Mouse (Mus musculus) limb, embryonic 15.5 days (tissue): ENCODE data around the gene Dynll2. TPM values are rescaled to one million over a fixed set of nuclear protein-coding genes. Genes with fewer than 3 reads are reported as not detected.

Experiments used
- ATAC-seq: fragments of 200-750 bp; cut with Nextera tagmentation; 2 replicates; pipeline ENCODE4 v1.8.0; 2017; ENCODE audit warnings: low read depth, moderate TSS enrichment; ENCODE audit not compliant: insufficient number of reproducible peaks, low FRiP score, low TSS enrichment
- H3K27ac ChIP-seq: fragments of 300-500 bp; sonication (generic); 2 replicates; pipeline ENCODE4 v1.5.1; 2015; ENCODE audit warnings: moderate library complexity, mild to moderate bottlenecking, inconsistent platforms
- H3K27me3 ChIP-seq: fragments of 300-500 bp; sonication (generic); 2 replicates; pipeline ENCODE4 v1.6.1; 2015; ENCODE audit warnings: inconsistent platforms
- H3K36me3 ChIP-seq: fragments of 300-500 bp; sonication (generic); 2 replicates; pipeline ENCODE4 v1.6.1; 2015; ENCODE audit warnings: inconsistent platforms
- H3K4me1 ChIP-seq: fragments of 300-500 bp; sonication (generic); 2 replicates; pipeline ENCODE4 v1.6.1; 2015; ENCODE audit warnings: inconsistent platforms
- H3K4me2 ChIP-seq: fragments of 300-500 bp; sonication (generic); 2 replicates; pipeline ENCODE4 v1.6.1; 2015; ENCODE audit warnings: mild to moderate bottlenecking, inconsistent platforms
- H3K4me3 ChIP-seq: fragments of 300-500 bp; sonication (generic); 2 replicates; pipeline ENCODE4 v1.5.1; 2015; ENCODE audit warnings: mild to moderate bottlenecking, inconsistent platforms
- H3K9ac ChIP-seq: fragments of 300-500 bp; sonication (generic); 2 replicates; pipeline ENCODE4 v1.6.1; 2015; ENCODE audit warnings: inconsistent platforms
- H3K9me3 ChIP-seq: fragments of 300-500 bp; sonication (generic); 2 replicates; pipeline ENCODE4 v1.6.1; 2016; ENCODE audit warnings: inconsistent platforms
- WGBS: fragments of 180-500 bp; shearing (Covaris S2); methylation state at CpG from one replicate; pipeline ENCODE4 v1.1.7; 2015; 5-methylcytosine and 5-hydroxymethylcytosine counted together
- polyA plus RNA-seq: library from polyadenylated mRNA; unstranded; fragments of >200 nt; fragmentation: Nextera tagmentation; extraction: Ambion mirVana; gene quantifications from 2 replicates; pipeline ENCODE4 v1.2.1, GENCODE M21; 2015

Dynll2 gene
- polyA plus RNA-seq, 1 experiment from 2014 or later, result 17.0 TPM

GRCm38 (mm10) chr11:87957066-87957465, 30.3 kb downstream of the Dynll2 start:
- H3K4me3 ChIP-seq, result no peak overlapping the region
- H3K9me3 ChIP-seq, result no peaks in the 10 kb centered on the region
- ATAC-seq, result no peak
- no peaks in the 10 kb centered on the region for H3K27me3 ChIP-seq
- WGBS, result 38% methylated on average over 7 of the region's 7 CpGs
- H3K4me1 ChIP-seq, result no peaks in the 10 kb centered on the region
- no peak overlapping the region for H3K9ac ChIP-seq
- no peaks in the 10 kb centered on the region for H3K36me3 ChIP-seq
- no peak overlapping the region for H3K4me2 ChIP-seq
- H3K27ac ChIP-seq, result no peak overlapping the region

- no peaks in the 10 kb centered on the region for H3K9me3 ChIP-seq
- no peaks in the 10 kb centered on the region for H3K27me3 ChIP-seq
- 0% methylated on average over 1 of the region's 1 CpGs for WGBS
- H3K4me1 ChIP-seq, result no peaks in the 10 kb centered on the region
- no peak overlapping the region for H3K4me2 ChIP-seq
- H3K27ac ChIP-seq, result no peak overlapping the region
- no peak overlapping the region for H3K9ac ChIP-seq
- no peak for ATAC-seq
- no peaks in the 10 kb centered on the region for H3K36me3 ChIP-seq
- no peak overlapping the region for H3K4me3 ChIP-seq
Observed at GRCm38 (mm10) chr11:87955144-87955543, 32.2 kb downstream of the Dynll2 start.

GRCm38 (mm10) chr11:87949990-87950389, 37.3 kb downstream of the Dynll2 start:
- ATAC-seq, result no peak
- Histone ChIP-seq H3K27ac (no peak overlapping the region), H3K4me2 (no peak overlapping the region), H3K4me1 (no peaks in the 10 kb centered on the region), H3K36me3 (no peaks in the 10 kb centered on the region), H3K9ac (no peak overlapping the region), H3K27me3 (no peaks in the 10 kb centered on the region), H3K9me3 (no peaks in the 10 kb centered on the region), H3K4me3 (no peak overlapping the region)
- WGBS, result 1% methylated on average over 2 of the region's 2 CpGs

- no peaks in the 10 kb centered on the region for H3K9me3 ChIP-seq
- H3K27me3 ChIP-seq, result no peaks in the 10 kb centered on the region
- H3K9ac ChIP-seq, result no peak overlapping the region
- H3K4me1 ChIP-seq, result no peaks in the 10 kb centered on the region
- H3K4me2 ChIP-seq, result no peak overlapping the region
- H3K36me3 ChIP-seq, result no peaks in the 10 kb centered on the region
- H3K27ac ChIP-seq, result no peak overlapping the region
- WGBS, result 76% methylated on average over 3 of the region's 3 CpGs
- H3K4me3 ChIP-seq, result no peak overlapping the region
- no peak for ATAC-seq
Observed at GRCm38 (mm10) chr11:87935467-87935866, 51.9 kb downstream of the Dynll2 start.

- no peak overlapping the region for H3K4me2 ChIP-seq
- no peaks in the 10 kb centered on the region for H3K9me3 ChIP-seq
- no peak overlapping the region for H3K4me3 ChIP-seq
- 60% methylated on average over 2 of the region's 2 CpGs for WGBS
- ATAC-seq, result no peak
- no peak overlapping the region for H3K27ac ChIP-seq
- H3K9ac ChIP-seq, result no peak overlapping the region
- H3K27me3 ChIP-seq, result no peaks in the 10 kb centered on the region
- H3K4me1 ChIP-seq, result no peaks in the 10 kb centered on the region
- H3K36me3 ChIP-seq, result no peaks in the 10 kb centered on the region
Observed at GRCm38 (mm10) chr11:87933731-87934130, 53.6 kb downstream of the Dynll2 start.

- H3K9me3 ChIP-seq, result no peaks in the 10 kb centered on the region
- H3K4me2 ChIP-seq, result no peak overlapping the region
- H3K4me3 ChIP-seq, result no peak overlapping the region
- 88% methylated on average over 2 of the region's 2 CpGs for WGBS
- H3K36me3 ChIP-seq, result no peaks in the 10 kb centered on the region
- no peak overlapping the region for H3K27ac ChIP-seq
- no peak overlapping the region for H3K9ac ChIP-seq
- no peak for ATAC-seq
- H3K27me3 ChIP-seq, result no peaks in the 10 kb centered on the region
- no peaks in the 10 kb centered on the region for H3K4me1 ChIP-seq
Observed at GRCm38 (mm10) chr11:87930348-87930747, 57.0 kb downstream of the Dynll2 start.

Other genes with a start within 250 kb of the Dynll2 start
- gene Supt4a, start 250.0 kb downstream of the Dynll2 start, polyA plus RNA-seq, result 135 and 155 TPM in 2 replicates
- gene Tspoap1, start 227.0 kb downstream of the Dynll2 start, polyA plus RNA-seq, result 1.4 and 1.5 TPM in 2 replicates
- 1.1 and 1.5 TPM in 2 replicates for gene Mpo, start 194.0 kb downstream of the Dynll2 start, polyA plus RNA-seq
- gene Lpo, start 159.2 kb downstream of the Dynll2 start, polyA plus RNA-seq, result 0.11 and 0.12 TPM in 2 replicates
- 15.5 and 16.8 TPM in 2 replicates for gene Mks1, start 134.3 kb downstream of the Dynll2 start, polyA plus RNA-seq
- 0.10 and 0.29 TPM in 2 replicates for gene Epx, start 112.0 kb downstream of the Dynll2 start, polyA plus RNA-seq
- not detected in 2 replicates for gene Olfr462, start 95.3 kb downstream of the Dynll2 start, polyA plus RNA-seq
- gene Olfr463, start 90.1 kb downstream of the Dynll2 start, polyA plus RNA-seq, result not detected in 2 replicates
- not detected in 2 replicates for gene Olfr464, start 66.6 kb downstream of the Dynll2 start, polyA plus RNA-seq
- 208 and 244 TPM in 2 replicates for gene Srsf1, start 59.8 kb upstream of the Dynll2 start, polyA plus RNA-seq
- gene Vezf1, start 80.7 kb upstream of the Dynll2 start, polyA plus RNA-seq, result 31.9 and 35.6 TPM in 2 replicates
- gene Cuedc1, start 110.5 kb upstream of the Dynll2 start, polyA plus RNA-seq, result 28.1 and 32.1 TPM in 2 replicates
- 52.4 and 53.0 TPM in 2 replicates for gene Mrps23, start 216.9 kb upstream of the Dynll2 start, polyA plus RNA-seq